Mouse (Mus musculus) brain, embryonic 14.5 days (tissue): ENCODE measurements around the gene Nos2. TPM values are rescaled to one million over a fixed set of nuclear protein-coding genes. Genes with fewer than 3 reads are reported as not detected.

Experiments used
- DNase-seq: peaks from one replicate; pipeline ENCODE4 v3.0.0-alpha.2; 2011; ENCODE audit warnings: low read depth
- CTCF ChIP-seq: fragments of 200-500 bp; IDR thresholded peaks from 2 replicates; pipeline ENCODE4 v1.5.1; 2012; ENCODE audit warnings: inconsistent platforms, mild to moderate bottlenecking, moderate library complexity, borderline replicate concordance; ENCODE audit not compliant: insufficient read depth, insufficient read length; ENCODE audit errors: extremely low read depth
- POLR2A ChIP-seq: fragments of 200-500 bp; IDR thresholded peaks from 2 replicates; pipeline ENCODE4 v1.6.1; 2012; ENCODE audit warnings: mild to moderate bottlenecking, inconsistent platforms, borderline replicate concordance; ENCODE audit not compliant: poor library complexity, insufficient read depth, insufficient read length, severe bottlenecking; ENCODE audit errors: extremely low read depth
- polyA plus RNA-seq: library from polyadenylated mRNA; depleted of rRNA; stranded (reverse); fragments of >200 nt; gene quantifications from 2 replicates; pipeline ENCODE4 v1.2.3, GENCODE M21; 2012; rRNA removed

Nos2 gene
- polyA plus RNA-seq = 0.97 and 1.5 TPM in 2 replicates

DNA sequence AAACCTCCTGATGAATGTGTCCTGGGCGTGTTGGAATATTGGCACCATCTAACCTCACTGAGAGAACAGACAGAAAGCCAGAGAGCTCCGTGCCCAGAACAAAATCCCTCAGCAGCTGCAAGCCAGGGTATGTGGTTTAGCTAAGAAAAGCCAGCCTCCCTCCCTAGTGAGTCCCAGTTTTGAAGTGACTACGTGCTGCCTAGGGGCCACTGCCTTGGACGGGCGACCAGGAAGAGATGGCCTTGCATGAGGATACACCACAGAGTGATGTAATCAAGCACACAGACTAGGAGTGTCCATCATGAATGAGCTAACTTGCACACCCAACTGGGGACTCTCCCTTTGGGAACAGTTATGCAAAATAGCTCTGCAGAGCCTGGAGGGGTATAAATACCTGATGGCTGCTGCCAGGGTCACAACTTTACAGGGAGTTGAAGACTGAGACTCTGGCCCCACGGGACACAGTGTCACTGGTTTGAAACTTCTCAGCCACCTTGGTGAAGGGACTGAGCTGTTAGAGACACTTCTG, at the start of gene Nos2:
TSS of gene Nos2 (plus strand) at position 377 of the 529 bp plus-strand sequence.
- no peak for TF ChIP-seq POLR2A
- TF ChIP-seq CTCF = no peak

DNA sequence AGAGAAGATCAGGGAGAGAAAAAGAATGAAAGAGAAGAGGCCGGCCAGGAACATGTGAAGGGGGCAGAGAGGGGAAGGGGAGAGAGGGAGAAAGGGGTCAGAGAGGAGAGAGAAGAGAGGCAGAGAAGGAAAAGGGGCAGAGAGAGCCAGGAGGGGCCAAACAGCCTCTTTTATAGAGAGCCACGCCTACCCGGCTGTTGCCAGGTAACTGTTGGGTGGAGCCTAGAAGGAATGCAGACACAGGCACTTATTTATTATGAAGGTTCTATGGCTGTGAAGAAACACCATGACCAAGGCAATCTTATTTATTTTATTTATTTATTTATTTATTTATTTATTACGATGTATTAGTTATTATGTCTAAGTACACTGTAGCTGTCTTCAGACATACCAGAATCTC, 49.7 kb upstream of the Nos2 start:
- TF ChIP-seq POLR2A = no peak
- TF ChIP-seq CTCF = no peak

More for the DNA sequence above, at the start of gene Nos2:
- no peak for DNase-seq

DNA sequence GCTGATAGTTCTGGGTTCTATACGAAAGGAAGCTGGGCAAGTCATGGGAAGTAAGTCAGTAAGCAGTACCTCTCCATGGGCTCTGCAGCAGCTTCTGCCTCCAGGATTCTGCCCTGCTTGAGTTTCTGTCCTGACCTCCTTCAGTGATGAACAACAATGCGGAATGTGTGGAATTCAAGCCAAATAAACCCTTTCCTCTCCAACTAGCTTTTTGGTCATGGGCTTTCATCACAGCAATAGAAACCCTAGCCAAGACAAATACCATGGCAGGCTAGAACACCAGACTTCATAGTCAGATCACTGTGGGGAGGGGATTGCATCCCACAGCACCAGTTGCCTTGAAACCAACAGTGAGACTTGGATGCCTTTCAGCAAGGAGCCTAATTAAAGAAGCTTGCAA, 47.8 kb upstream of the Nos2 start:
- TF ChIP-seq CTCF = no peak
- TF ChIP-seq POLR2A = no peak
- peak; percentile 14 for DNase-seq

More for the DNA sequence above, 49.7 kb upstream of the Nos2 start:
- no peak for DNase-seq

DNA sequence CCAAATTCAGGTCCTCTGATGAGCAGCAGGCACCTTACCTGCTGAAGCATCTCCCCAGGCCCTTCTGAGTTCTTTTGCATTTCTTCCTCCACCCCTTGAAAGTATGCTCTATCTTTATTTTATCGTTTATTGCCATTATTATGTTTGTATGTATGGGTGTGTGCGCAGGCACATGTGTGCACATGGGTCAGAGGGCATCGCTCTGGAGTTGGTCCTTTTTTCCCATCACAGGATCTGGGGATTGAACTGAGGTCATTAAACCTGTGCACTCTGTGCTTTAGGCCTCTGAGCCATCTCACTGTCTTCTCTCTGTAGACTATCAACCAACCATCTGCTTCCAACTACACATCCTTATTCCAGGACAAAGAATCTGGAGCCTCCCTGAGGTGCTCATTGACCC, 40.9 kb upstream of the Nos2 start:
- no peak for TF ChIP-seq CTCF
- no peak for TF ChIP-seq POLR2A
- no peak for DNase-seq

DNA sequence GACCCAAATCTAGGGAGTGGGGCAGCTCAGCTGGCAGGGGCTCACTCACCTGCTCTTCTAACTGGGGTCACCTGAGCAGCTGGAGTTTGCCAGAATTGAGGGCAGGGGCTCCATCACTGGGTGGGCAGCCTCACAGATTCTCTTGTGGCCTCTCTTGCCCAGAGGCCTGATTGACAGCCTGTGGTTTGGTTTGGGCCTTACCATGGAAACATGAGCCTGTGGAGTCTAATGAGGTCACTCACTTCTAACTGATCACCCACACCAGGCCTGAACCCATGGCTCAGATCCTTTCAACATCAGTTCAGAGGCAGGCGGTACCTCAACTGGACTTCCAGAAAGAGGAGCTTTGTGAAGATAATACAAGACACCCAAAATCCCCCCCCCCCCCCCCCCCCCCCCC, 33.9 kb upstream of the Nos2 start:
- TF ChIP-seq CTCF = no peak
- no peak for TF ChIP-seq POLR2A
- DNase-seq = no peak

DNA sequence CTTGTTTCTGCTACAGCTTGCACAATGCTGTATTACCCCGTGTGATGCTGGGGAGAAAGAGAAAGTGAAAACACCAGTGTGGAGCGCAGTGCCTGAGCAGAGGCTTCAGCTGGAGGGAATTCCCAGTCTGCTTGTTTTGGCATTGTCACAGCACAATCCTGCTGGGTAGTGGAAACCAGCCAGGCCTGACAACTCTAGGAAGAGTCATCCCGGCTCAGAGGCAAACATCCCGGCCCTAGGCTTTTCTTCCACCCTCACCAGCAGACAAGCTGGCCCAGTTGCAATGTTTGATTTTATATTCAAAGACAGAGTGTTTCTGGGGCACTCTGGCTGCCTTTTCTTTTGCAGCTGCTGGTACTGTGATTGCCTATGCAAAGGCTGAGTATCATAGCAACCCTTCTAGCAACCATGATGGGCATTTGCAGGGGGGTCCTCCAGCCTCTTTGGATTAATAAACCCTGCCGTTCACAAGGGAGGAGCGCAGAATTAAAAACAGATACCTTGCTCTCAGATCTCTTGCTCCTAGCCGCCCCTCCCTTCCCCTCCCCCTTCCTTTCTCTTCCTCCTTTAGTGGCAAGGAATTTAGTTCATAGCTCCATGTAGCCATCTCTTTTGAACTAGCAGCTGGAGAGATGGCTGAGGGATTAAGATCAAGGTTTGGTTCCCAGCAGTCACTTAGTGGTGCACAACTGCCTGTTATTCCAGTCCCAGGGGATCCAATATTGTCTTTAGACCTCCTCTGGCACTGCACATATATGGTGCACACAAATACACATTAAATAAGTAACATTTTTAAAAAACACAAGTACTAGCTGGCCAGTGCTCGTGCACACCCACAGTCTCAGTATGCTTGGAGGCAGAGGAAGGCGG, 33.2 kb upstream of the Nos2 start:
- no peak for TF ChIP-seq CTCF
- DNase-seq = peak; percentile 95

DNA sequence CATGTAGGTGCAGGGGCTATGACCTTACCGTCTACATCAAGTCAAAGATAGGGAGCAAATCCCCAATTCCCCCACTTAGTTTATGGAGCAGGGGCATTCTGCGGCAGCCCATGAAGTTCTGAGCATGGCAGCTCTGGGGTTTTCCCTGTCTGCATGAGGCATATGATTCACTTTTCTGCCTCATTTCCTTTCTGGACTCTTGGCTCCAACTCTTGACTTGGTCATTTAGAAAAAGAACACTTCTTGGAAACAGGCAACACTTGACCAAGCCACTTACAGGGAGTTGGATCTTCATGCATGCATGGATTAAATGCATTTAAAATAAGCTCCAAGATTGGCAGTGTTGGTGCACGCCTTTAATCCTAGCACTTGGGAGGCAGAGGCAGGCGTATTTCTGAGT, 31.4 kb upstream of the Nos2 start:
- TF ChIP-seq CTCF (no peak), POLR2A (no peak)
- DNase-seq = no peak

DNA sequence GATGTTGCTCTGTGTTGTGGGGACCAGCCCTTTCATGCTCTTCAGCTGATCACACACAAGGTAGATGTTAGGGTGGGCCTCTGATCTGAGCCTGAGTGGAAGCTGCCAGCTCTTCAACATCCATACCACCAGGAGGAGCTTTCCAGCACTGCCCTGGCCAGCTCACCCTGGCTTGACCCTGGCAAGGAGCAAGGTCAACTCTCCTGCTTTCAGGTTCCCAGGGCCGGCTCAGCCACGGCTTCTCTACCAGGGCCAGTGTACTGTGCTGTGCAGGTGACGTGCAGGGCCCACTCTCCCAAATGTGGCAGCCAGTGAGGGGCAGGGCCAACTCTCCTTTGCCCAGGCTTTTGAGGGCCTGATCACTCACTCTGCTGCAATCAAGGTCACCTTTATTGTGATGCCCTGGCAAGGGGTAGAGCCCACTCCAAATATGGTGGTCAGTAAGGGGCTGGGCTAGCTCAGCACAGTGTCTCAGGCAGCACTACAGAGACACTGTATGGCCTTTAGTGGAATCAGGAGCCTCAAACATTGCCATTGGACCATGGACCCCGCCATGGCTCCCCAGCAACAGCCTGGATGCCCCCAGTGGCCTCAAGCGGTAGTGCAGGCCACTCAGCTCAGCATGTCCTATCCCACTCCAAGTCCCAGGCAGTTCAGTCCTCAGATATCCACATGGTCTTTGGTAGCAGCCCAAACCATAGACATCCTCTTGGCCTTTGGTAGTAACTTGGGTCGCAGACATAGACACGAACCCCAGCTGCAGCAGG, 24.0 kb upstream of the Nos2 start:
- no peak for DNase-seq
- no peak for TF ChIP-seq POLR2A
- TF ChIP-seq CTCF = peak; percentile 75

DNA sequence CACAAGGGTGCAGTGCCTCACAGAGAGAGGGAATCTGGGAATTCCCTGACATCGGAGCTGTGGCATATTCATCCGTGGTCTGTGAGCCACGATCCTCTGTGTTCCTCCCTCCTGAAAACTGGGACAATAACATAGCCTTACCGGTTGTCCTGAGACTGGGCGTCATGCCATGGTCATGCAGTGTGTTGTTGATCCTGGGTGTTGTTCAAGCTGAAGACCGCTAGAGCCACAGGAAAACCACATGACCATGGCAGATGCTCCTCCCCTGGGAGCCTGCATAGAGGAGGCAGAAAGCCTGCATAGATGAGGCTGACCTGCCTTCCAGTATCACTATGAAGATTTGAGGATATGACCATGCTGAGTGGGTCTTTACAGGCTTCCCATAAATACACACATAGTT, 5.1 kb upstream of the Nos2 start:
- peak; percentile 8 for DNase-seq
- TF ChIP-seq CTCF = no peak
- TF ChIP-seq POLR2A = no peak

DNA sequence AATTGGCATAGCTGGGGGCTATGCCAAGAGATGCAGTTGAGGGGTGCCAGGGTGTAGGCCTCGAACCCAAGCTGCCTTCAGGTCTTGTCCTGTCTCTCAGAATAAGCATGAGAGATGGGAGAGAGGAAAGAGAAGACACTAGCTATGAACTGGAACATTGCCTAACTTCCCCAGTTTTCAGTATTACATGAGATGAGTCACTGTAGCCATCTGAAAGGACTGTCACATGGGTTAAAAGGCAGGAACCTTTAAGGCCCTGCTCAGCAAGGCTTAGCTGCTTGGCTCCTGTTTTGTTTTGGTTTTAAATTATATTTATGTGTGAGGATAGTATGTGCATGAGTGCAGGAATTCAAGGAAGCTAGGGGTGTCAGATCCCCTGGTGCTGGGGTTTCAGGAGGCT, 4.2 kb upstream of the Nos2 start:
- TF ChIP-seq POLR2A (no peak), CTCF (no peak)

DNA sequence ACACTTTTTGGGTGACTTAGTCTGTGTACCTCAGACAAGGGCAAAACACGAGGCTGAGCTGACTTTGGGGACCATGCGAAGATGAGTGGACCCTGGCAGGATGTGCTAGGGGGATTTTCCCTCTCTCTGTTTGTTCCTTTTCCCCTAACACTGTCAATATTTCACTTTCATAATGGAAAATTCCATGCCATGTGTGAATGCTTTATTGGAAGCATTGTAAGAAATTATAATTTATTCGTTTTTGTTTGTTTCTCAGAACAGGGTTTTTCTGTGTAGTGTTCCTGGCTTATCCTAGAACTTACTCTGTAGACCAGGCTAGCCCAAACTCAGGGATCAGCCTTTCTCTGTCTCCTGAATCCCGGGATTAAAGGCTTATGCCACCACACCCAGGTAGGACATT, 842 bp upstream of the Nos2 start:
- no peak for TF ChIP-seq POLR2A
- no peak for TF ChIP-seq CTCF

More for the DNA sequence above, 4.2 kb upstream of the Nos2 start:
- DNase-seq = no peak

DNA sequence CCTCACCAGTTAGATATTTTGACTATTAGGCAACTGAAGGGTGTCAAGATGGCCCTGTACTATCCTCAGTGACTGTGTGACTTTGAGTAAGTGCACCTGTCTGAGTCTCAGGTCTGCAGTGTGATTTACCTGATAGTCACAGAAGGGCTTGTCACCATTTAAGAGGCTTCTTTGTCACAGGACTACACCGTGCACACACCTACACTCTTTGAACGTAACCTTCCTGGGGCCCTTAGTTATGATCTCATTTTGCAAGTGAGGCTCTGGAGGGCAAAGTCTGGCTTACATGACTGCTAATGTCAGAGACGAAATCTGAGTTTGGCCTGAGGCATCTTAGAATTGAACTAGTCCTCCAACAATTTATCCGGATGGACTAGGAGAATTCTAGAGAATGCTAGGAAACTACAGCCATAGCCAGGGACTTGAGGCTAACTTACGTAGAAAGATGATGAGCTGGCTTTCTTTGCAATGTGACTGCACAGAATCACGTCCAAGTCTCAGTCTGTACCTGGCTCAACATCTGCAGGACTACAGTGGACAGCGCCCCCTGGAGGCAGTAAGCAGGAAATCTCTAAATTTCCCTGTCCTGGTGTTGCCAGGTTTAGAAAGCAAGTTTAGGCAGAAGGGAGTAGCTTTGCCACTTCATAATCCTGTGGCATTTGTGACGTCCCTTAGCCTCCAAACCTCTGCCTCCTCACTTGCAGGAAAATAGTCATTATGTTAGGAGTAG, 2.3 kb downstream of the Nos2 start:
- TF ChIP-seq CTCF = peak; percentile 80
- TF ChIP-seq POLR2A = no peak
- DNase-seq = peak; percentile 74

More for the DNA sequence above, 842 bp upstream of the Nos2 start:
- DNase-seq = no peak
